Mouse (Mus musculus) layer of hippocampus, adult 8-10 months (tissue): ENCODE data around the gene Myo7a. TPM values are rescaled to one million over a fixed set of nuclear protein-coding genes. Genes with fewer than 3 reads are reported as not detected.

Experiments
- DNase-seq, 2 experiments: peaks; one replicate each; pipeline ENCODE4 v3.0.0; 2022; ENCODE audit warnings: low spot score in 2 of 2
- total RNA-seq, 4 experiments: library from RNA; stranded (reverse); gene quantifications; 2 replicates each; pipeline ENCODE4 v1.2.4; 2022

Myo7a gene
- total RNA-seq, 4 experiments from 2014 or later, result 11.1 to 15.0 (median 13.2) TPM

DNA sequence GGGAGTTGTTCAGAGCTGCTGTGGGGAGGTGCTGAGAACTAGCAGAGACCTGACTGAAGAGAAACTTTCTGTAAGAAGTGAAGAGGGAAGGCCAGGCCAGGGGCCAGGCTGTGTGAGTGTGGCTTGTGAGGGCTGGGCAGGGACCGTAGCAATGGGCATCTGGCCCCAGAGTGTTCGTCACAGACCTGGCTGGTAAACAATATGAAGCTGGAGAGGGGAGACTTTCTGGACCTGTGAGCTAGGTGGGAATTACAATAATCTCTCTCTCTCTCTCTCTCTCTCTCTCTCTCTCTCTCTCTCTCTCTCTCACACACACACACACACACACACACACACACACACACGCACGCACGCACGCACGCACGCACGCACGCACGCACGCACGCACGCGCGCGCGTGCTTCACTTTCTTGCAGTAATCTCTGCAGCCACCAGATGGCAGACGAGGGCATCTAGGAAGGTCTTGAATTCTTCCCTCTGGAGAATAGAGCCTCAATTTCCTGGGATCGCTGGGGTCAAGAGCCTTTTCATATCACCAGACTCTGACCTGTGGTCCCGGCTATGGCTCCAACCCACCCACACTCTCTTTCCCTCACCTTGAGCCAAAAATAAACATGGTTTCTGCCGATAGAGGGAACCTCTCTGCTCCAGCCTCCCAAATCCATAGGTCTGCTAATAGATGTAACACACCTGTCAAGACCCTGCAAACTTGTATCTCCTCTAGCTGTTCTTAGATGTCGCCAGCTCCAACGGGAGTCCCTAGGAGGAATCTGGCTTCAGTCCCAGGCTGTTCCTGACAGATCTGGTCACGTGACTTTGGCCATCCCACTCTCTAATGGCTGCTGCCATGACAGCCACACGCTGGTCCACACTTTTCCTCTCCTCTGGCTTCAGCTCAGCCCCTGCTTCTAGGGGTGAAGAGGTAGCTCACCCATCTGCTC, 16.1 kb downstream of the Myo7a start:
- peak; percentile 65 to 88 for DNase-seq

DNA sequence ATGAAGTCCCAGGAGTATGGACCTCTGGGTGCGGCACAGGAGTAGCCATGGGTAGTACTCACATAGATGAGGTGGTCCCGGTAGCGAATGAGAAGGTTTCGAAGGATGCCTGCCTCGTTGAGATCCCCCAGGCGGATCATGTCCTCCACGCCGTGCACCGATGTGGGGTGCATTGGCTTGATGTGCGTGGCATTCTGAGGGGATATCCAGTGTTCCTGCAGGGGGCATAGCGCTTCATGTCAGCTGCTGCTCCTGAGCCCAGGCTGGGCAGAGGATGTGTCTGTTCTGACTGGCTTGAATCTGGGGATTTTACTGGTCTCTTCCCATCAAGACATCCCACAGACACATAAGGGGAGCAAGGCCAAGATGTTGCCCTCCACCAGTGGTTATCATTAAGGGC, 16.8 kb downstream of the Myo7a start:
- DNase-seq, result no peak

DNA sequence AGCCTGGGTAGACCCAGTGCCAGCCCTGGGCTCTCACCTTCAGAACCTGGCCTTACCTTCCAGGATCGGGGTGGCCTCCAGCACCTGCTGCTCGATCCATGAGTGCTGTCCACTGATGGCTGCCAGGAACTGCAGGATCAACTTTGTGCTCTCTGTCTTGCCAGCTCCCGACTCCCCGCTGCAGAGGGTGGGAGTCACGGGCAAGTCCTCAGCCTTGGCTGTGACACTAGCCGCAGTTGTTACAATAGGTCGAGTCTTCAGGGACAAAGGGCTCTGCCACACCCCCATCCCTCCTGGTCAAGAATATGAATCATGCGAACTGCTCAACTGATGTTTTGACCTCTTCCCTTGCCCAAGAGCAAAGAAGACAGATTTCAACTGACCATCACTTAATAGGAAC, 21.8 kb downstream of the Myo7a start:
- no peak for DNase-seq

DNA sequence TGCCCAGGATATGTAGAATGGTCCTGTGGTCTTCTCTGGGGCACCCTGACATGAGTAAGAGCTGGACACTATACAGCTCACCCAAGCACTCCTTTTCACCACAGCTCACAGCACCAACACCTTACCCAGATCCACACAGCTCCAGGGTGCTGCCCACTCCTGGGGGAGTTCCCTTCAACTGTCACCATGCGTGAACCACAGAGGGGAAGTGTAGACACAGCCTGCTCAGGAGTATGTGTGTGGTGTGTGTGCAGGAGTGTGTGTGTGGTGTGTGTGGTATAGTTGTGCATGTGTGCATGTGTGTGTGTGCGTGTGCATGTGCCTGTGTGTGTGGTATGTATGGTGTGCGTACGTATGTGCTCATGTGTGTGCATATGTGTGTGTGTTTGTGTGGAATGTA, 23.5 kb downstream of the Myo7a start:
- DNase-seq, result no peak

DNA sequence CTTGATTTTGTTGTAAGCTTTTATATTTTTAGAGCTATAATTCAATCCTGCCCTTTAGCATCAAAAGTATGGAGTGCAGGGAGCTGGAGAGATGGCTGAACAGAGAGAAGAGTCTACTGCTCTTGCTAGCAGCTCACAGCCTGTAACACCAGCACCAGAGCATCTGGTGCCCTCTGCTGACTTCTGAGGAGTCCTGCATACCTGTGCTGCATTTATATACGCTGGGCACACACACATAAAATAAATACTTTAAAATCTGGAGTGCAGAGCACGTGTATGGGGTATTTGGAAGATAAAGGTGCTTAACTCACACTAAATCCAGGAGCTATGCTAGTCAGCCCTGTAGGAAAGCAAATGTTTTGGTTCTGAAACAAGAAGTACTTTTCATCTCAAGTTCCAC, 33.0 kb downstream of the Myo7a start:
- DNase-seq, result no peak

DNA sequence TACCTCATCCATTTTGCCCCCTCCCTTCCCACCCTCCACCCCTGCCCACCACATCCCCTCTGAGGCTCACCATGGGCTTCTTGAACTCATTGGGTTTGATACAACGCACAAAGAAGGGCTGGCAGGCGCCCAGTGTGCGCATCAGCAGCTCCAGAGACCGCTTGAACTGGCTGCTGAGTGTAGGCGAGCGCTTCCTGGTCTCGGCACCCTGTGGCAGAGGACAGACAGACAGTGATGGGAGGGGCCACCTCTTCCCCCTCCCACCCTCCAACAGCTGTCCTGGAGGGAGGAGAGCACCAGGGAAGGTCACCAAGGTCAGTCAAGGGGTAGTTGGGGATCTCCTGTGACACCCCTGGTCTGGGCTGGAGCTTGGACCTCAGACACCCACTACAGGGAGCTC, 34.0 kb downstream of the Myo7a start:
- no peak for DNase-seq

DNA sequence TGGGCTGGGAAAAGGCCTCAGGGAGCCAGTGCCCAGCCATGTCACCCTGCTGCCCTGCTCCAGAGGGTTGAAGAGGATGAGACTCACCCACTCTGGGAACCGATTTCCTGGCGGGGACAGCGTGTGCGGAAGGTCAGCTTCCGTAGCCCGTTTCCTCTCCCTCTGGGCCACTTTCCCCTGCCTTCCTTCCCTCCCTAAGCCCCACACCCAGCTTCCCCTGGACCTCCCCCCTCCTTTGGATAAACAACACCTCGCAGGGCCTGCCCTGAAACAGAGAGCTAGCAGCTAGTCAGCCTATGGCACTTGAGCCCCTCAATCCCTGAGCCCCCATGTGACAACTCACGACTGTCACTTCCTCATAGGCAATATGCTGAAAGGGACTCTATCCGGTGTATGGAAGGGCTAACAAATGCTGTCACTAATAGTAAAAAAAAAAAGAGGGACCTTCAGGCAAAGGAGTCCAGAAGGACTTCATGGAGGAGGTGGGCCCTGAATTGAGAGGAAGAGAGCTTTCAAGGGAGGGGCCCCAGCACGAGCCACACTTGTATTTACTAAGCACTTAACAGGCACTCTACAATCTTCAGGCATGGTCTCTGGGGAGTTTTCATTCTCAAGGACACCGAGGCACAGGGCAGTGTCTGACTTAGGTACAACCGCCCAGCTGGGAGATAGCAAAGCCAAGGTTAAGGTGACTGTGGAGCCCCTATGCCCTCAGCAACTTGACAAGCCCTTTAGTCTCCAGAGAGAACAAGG, 34.6 kb downstream of the Myo7a start:
- DNase-seq, result no peak

DNA sequence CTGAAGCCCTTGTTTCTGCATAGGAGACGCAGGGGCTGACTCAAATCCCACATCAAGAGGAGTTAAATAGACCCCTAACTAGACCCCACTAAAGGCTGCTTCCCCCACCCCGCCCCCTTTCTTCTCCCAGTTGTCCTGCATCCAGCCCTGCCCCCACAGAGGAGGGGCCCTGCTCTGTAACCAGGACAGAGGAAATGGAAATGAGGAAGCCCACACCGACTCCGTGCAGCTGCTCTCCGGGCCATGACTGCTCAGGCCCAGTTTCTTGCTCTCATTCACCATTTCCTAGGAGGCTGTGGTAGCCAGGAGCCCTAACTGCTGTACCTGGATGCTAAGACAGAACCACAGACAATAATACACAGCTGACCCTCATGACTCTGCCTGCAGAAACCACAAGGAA, 36.9 kb downstream of the Myo7a start:
- DNase-seq, result no peak

DNA sequence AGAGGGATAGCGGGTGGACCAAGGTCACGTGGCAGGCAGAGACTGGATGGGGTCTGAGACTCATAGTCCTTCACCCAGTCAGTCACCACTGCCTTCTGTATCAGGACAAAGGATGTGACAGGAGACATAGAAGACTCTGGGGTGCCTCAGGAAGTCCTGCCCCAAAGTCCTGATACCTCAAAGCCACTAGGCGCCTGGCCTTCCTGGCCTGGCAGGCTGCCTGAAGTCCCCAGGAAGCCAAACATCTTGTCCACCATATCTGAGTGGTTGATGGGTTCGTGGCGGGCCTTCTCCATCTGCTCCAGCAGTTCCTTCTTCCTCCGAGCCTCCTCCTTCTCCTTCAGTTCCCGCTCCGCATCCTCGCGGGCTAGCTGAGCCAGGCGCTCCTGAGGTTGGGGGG, 41.9 kb downstream of the Myo7a start:
- DNase-seq, result no peak

DNA sequence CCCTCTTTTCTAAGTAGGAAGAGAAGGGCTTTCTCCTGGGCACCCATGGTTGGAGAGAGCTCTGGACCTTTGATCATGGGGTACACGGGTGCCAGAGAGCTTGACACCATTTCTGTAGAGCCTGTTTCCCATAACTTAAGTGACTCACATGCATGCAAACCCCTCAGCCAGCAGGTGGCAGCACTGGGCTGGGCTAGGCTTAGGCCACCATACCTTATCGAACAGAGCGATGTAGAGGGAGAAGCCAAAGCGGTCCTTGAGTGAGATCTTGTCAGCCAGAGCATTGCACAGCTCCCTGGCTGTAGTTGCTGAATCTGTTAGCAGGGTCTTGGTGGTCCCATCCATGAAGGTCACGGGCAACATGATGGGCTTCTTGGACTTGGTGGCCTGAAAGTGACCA, 47.7 kb downstream of the Myo7a start:
- DNase-seq, result peak; percentile 54 to 77

DNA sequence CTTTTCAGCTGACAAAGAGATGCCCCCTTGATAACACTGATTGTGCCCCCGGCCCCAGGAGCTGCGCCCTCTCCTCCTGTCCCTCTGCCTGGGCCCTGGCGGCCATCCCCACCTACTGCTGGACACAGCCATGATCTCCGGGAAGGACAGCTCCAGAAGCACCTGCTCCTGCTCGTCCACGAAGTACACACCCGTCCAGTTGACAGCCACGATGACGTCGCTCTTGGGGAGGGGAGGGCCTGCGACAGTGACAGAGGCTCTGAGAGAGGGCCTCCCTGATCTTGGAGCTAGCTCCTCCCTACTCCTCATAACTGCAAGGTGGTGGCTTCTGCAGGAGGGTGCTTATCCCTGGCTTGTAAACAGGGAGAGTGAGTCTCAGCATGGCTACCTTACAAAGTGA, 53.1 kb downstream of the Myo7a start:
- no peak for DNase-seq

DNA sequence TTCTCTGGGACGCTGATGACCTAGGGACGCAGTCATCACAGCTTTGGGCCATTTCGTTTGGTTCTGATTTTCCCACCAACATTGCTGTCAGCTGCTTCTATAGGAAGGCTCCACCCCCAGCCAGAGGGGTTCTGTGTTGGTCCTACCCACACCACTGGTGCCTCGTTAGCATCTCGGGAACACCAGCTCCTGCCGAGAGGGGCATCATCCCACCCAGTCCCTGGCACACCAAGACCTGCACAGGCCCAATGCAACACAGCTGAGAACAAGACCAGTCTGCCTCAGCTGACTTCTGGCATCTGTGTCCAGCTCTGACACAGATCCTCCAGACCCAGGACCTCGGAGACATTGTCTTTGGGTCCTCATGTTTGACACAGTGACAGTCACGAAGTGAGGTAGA, 64.4 kb downstream of the Myo7a start:
- DNase-seq, result no peak

DNA sequence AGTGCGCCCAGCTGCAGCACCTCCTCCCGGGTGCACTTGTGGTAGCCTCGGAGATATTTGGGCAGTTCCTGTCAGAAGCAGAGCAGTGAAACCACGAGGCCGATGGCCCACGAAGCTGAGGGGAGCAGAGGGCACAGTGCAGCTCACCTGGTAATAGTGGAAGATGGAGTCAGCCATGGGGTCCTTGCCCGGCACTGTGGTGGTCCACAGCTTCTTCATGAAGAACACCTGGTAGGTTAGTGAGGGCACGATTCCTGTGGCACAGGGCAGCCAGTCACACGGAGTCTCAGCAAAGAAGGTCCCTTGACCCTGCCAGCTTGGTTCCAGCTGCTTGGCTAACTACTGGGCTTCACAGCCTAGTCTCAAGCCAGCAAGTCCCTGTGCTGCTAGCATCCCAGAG, 64.9 kb downstream of the Myo7a start:
- no peak for DNase-seq

DNA sequence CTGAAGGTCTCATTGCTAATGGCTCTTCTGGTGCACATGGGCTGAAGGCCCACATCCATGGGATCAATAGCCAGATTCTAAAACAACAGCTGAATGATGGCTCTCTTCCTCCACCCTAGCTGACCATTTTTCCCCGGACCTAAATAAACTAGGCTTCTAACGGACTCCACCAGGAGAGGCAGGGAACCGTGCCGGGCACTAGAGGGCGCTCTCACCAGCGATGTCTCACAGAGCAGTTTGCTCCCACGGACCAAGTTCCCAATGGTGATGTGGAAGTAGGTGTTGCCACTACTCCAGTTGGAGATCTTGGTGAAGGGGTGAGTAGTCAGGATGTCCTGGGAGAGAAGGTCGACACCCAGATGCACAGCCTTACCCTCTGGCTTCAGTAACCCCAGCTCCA, 67.3 kb downstream of the Myo7a start:
- DNase-seq, result no peak

DNA sequence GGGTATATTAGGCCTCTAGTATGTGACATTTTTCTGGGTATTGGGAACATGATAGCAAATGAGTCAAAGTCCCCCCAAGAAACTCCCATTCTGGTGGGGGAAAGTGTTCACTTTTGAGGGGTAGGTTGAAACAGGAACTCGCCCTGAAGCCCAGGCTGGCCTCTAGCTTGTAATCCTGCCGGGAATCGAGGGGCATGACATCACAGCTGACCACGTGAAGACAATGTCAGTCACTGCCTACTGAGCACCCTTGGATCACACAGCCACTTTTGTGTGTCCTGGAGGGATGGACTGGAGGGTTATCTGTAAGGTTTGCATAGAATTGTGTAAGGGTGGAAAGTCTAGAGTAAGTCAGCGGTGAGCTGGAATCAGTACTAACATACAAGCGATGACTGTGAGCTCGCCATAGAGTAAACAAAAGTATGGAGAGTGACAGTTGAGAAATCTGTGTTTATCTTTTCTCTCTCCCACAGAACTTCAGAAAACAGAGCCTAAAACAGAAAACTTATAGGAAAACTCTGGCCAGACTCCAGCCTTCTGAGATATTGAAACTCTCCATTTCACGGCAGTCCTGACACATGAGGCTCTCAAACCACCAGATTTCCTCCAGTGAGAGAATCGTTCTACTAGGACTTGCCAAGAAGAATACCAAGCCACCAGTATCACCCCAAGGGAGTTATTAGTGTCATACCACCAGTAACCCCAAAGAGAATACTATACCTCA, 71.1 kb downstream of the Myo7a start:
- DNase-seq, result no peak

DNA sequence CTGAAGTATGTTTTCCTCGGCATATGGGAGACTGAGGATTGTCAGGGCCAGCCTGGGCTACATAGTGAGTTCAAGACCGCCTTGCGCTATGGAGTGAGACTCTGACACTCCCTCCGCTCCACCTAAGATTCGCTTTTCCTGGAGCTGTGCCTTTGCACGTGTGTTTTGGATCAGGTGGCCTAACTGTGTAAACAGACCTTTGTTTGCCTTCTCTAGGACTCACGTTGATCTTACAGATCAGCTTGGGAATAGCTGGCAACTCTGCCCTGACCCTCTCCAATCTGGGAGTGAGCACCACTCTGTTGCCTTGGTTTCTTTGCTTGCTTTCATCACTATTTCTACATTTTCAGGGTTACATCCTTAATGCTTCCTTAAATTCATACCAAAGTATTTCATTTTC, 116.7 kb downstream of the Myo7a start:
- DNase-seq, result no peak

Other genes starting within 250 kb of the Myo7a start
- not detected for gene Gdpd4, start 199.6 kb downstream of the Myo7a start, total RNA-seq
- 1 to 10 TPM in 3 of 4 experiments, under 1 TPM in 1; 0.92 to 1.3 (median 1.1) TPM for gene Omp, start 26.0 kb upstream of the Myo7a start, total RNA-seq
- 10 to 100 TPM; 37.9 to 46.5 (median 40.4) TPM for gene Capn5, start 58.8 kb upstream of the Myo7a start, total RNA-seq
- gene B3gnt6, start 80.0 kb upstream of the Myo7a start, total RNA-seq, result under 1 TPM; 0.24 to 0.45 (median 0.29) TPM
- 10 to 100 TPM; 22.7 to 32.0 (median 24.3) TPM for gene Acer3, start 201.7 kb upstream of the Myo7a start, total RNA-seq
- gene Tsku, start 241.8 kb upstream of the Myo7a start, total RNA-seq, result 1 to 10 TPM; 1.6 to 2.8 (median 2.3) TPM